Mouse (Mus musculus): ENCODE results near the gene Vmn2r66. TPM values are rescaled to one million over a fixed set of nuclear protein-coding genes. Genes with fewer than 3 reads are reported as not detected.

Vmn2r66 gene
- not detected in 2 replicates for polyA plus RNA-seq (2016; fragmentation: Nextera tagmentation; extraction: Ambion mirVana)

GRCm38 (mm10) chr7:85012168-85012567, at the start of gene Vmn2r66:
TSS of gene Vmn2r66 (minus strand) at chr7:85012268.
- Histone ChIP-seq H3K27me3 (ENCODE audit: insufficient read depth, poor library complexity, severe bottlenecking) (no peaks in the 10 kb centered on the region), H3K9me3 (no peaks in the 10 kb centered on the region), H3K27ac (no peak within 1 kb of the TSS), H3K4me3 (no peak within 1 kb of the TSS), H3K4me1 (no peaks in the 10 kb centered on the region), H3K36me3 (no peaks in the 10 kb centered on the region)
- WGBS, result 87% methylated on average over 1 of the region's 1 CpGs
- no peak for DNase-seq (ENCODE audit: low spot score)

- H3K36me3 ChIP-seq, result no peaks in the 10 kb centered on the region
- H3K4me3 ChIP-seq, result no peak overlapping the region
- no peaks in the 10 kb centered on the region for H3K9me3 ChIP-seq
- no peaks in the 10 kb centered on the region for H3K27me3 ChIP-seq (ENCODE audit: insufficient read depth, poor library complexity, severe bottlenecking)
- H3K4me1 ChIP-seq, result no peaks in the 10 kb centered on the region
- DNase-seq (ENCODE audit: low spot score), result no peak
- WGBS, result 56% methylated on average over 2 of the region's 2 CpGs
- no peak overlapping the region for H3K27ac ChIP-seq
These were observed 15.4 kb downstream of the Vmn2r66 start for GRCm38 (mm10) chr7:84996694-84997093.

- no peak for DNase-seq (ENCODE audit: low spot score)
- Histone ChIP-seq H3K36me3 (no peaks in the 10 kb centered on the region), H3K4me1 (no peaks in the 10 kb centered on the region), H3K4me3 (no peak within 1 kb of the TSS), H3K27ac (no peak within 1 kb of the TSS), H3K27me3 (ENCODE audit: insufficient read depth, poor library complexity, severe bottlenecking) (no peaks in the 10 kb centered on the region), H3K9me3 (no peaks in the 10 kb centered on the region)
- 33% methylated on average over 1 of the region's 1 CpGs for WGBS
These were observed 48.1 kb downstream of the Vmn2r66 start, which contains the start of gene Vmn2r65 for GRCm38 (mm10) chr7:84964015-84964414. TSS of gene Vmn2r65 (minus strand) at chr7:84964115.

Other genes with a start within 250 kb of the Vmn2r66 start
- not detected in 2 replicates for gene Olfr291, start 158.7 kb downstream of the Vmn2r66 start, polyA plus RNA-seq (2016; fragmentation: Nextera tagmentation; extraction: Ambion mirVana)
- not detected in 2 replicates for gene Vmn2r65, start 48.2 kb downstream of the Vmn2r66 start, polyA plus RNA-seq (2016; fragmentation: Nextera tagmentation; extraction: Ambion mirVana)
- gene Vmn2r67, start 143.7 kb upstream of the Vmn2r66 start, polyA plus RNA-seq (2016; fragmentation: Nextera tagmentation; extraction: Ambion mirVana), result not detected in 2 replicates
- gene Vmn2r68, start 225.5 kb upstream of the Vmn2r66 start, polyA plus RNA-seq (2016; fragmentation: Nextera tagmentation; extraction: Ambion mirVana), result not detected in 2 replicates